Mouse (Mus musculus): Measurements from ENCODE around the gene Spen.

The Spen gene

DNA sequence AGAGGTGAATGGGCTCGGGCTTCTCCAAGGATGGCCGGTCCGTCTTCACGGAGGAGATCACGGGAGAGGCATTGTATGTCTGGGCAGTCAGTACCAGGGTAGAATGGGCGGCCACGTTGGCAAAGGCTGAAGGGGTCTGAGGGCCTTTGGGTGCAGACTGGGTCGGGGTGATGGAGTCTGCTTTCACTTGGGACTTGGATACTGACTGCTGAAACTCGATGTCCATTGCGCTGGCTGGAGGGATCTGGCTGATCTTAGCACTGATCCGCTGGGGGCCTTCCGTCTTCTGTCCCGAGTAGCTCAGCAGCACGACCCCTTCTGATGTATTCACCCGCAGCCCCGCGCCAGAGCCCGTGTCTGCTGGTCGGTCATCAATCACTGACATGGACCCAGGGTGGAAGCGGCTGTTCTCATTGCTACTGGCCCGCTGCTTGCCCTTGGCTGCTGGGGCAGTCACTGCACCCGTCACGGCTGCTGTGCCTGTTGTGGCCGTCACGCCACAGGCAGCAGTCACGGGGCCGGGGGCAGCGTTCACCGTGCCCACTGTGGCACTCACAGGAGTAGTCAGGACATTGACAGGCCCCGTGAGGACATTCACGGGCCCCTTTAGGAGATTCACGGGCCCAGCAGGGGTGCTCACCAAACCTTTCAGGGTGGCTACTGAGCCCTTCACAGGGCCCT lies 65.6 kb downstream of the Spen start:
- DNase-seq (ENCODE audit: low spot score) = no peak

DNA sequence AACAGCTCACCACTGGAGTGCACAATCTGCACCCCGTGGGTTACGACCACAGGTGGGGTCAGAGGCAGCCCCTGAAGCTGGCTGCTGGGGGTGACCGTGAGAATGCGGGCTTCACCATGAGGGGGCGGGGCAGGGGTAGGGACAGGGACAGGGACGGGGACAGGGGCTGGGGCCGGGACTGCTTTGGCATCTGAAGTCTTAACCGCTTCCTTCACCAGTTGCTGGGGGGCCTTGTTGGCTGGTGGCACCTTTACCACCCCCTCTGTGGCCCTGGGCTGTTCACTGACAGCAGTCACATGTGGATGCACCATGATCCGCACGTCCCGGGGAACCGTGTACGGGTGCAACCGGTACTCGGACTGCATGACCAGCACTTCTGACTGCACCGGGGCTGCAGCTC lies 66.9 kb downstream of the Spen start:
- no peak for DNase-seq (ENCODE audit: low spot score)

- DNase-seq (ENCODE audit: low spot score) = no peak
Measured at GRCm38 (mm10) chr4:141469343-141469742, 69.1 kb downstream of the Spen start.

DNA sequence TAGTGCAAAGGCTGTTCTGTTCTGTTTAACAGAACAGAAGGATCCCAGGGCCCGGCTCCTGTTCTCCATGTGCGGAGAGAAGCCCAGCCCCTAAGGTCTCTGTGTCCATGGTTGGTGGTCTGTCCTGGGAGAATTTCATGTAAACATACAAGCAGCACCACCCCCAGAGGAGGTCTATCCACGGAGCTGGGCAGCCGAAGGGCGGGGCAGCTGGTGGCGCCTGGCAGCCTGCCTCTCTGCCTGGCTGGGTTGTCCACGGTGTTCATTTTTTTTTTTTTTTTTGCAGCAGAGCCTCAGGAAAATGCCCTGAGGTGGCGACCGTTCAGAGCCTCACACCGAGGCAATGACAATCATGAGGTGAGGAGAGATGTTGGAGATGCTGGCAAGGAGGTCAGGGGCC lies 69.8 kb downstream of the Spen start:
- no peak for DNase-seq (ENCODE audit: low spot score)

GRCm38 (mm10) chr4:141467581-141467927 lies 70.8 kb downstream of the Spen start:
- DNase-seq (ENCODE audit: low spot score) = no peak

DNA sequence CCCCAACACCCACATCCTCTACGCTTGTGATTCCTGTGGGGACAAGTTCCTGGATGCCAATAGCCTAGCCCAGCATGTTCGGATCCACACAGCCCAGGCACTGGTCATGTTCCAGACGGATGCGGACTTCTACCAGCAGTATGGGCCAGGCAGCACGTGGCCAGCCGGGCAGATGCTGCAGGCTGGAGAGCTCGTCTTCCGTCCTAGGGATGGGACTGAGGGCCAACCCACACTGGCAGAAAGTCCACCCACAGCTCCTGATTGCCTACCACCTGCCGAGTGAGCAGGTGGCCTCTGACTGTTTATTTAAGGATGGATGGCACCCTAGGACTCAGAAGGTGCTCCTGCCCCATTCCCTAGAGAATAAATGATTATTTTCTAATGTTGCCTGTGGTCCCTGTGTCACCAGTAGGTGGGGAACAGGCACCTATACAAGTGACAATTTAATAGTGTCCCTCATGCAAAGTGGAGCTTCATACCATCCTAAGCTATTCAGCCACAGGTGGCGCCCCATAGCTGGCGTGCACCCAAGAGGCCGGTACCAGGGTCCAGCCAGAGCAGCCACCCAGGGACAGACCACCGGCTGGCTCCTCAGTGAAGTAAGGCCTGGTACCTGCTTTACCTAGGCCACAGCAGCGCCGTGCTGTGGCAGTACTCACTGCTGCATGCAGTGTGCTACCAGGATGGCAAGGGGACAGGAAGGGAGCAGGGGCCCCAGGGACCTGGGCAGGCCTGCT lies 71.4 kb downstream of the Spen start:
- no peak for DNase-seq (ENCODE audit: low spot score)

GRCm38 (mm10) chr4:141466289-141466795 lies 72.1 kb downstream of the Spen start:
- no peak for DNase-seq (ENCODE audit: low spot score)

DNA sequence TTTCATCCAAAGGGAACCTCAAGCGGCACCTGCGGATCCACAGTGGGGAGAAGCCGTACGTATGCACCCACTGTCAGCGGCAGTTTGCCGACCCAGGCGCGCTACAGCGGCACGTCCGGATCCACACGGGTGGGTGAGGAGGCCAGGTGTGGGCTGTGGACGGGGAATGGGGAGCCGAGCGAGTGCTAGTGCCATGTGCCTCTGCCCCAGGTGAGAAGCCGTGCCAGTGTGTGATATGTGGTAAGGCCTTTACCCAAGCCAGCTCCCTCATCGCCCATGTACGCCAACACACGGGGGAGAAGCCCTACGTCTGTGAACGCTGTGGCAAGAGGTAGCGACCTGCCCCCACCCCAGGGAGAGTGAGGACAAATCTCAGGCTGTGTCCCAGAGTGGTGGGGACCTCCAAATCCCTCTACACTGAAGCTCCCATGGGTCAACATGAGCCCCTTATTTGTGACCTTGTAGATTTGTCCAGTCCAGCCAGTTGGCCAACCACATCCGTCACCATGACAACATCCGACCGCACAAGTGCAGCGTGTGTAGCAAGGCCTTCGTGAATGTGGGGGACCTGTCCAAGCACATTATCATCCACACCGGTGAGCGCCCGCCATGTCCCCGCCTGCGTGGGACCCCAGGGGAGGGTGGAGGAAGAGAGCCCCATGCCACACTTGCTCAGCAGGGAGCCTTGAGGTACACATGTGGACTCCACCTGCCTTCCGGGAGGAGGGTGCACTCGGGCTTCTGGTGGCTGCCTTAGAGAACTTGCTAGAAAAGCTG lies 72.7 kb downstream of the Spen start:
- peak; percentile 66 for DNase-seq (ENCODE audit: low spot score)

DNA sequence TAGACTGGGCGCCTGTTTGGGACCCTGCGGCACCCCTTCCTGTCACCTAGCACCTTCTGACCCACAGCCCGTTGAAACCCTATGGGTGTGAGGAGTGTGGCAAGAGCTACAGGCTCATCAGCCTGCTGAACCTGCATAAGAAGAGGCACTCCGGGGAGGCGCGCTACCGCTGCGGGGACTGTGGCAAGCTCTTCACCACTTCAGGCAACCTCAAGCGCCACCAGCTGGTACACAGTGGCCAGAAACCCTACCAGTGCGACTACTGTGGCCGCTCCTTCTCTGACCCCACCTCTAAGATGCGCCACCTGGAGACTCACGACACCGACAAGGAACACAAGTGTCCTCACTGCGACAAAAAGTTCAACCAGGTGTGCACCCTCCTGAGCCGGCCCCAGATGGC lies 73.7 kb downstream of the Spen start:
- no peak for DNase-seq (ENCODE audit: low spot score)

DNA sequence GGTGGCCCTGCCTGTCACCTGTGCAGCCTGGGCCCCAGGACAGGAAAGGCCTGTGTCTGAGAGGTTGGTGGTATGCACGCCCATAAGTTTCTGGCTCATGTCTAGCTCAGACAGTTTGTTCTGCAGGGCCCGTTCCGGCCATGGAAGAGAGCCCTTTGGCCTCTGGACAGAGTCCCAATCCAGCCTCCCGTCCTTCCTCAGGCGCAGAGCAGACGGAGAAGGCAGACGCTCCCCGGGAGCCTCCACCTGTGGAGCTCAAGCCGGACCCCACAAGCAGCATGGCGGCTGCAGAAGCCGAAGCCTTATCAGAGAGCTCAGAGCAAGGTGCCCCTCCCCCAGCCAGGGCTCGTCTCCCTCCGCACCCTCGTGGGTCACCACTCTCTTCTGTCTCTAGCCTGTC lies 74.9 kb downstream of the Spen start:
- DNase-seq (ENCODE audit: low spot score) = no peak

DNA sequence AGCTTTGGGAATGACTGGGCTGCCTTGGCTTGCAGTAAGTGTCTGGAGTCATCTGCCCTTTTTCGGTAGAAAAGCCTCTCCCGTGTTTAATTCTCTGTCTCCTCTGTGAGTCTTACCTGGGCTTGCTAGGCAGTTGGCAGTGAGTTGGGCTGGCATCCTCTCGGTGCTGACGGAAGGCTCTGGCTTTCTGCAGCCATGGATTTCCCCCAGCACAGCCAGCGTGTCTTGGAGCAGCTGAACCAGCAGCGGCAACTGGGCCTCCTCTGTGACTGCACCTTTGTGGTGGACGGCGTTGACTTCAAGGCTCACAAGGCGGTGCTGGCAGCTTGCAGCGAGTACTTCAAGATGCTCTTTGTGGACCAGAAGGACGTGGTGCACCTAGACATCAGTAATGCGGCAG lies 76.8 kb downstream of the Spen start:
- DNase-seq (ENCODE audit: low spot score) = no peak

DNA sequence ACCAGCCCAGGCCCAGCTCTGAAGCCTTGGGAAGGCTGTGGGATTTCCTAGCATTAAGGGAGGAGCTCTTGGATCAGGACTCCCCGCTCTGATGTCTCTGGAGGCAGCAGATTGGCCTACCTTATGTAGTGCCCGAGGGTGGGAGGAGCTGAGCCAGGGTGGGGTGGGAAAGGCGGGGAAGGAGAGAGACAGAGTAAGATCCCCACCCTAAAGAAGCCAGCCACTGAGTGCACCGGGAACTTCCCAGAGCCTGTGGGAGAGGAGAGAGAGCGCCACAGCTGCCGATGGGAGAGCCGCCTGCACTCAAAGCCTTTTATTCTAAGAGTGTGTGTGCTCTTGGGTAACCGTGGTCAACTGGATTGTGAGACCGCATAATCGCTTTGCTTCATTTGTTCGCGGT lies 77.3 kb downstream of the Spen start:
- DNase-seq (ENCODE audit: low spot score) = no peak

- no peak for DNase-seq (ENCODE audit: low spot score)
Measured at GRCm38 (mm10) chr4:141460481-141460880, 77.9 kb downstream of the Spen start.

- DNase-seq (ENCODE audit: low spot score) = no peak
Measured at GRCm38 (mm10) chr4:141459766-141460165, 78.6 kb downstream of the Spen start.

DNA sequence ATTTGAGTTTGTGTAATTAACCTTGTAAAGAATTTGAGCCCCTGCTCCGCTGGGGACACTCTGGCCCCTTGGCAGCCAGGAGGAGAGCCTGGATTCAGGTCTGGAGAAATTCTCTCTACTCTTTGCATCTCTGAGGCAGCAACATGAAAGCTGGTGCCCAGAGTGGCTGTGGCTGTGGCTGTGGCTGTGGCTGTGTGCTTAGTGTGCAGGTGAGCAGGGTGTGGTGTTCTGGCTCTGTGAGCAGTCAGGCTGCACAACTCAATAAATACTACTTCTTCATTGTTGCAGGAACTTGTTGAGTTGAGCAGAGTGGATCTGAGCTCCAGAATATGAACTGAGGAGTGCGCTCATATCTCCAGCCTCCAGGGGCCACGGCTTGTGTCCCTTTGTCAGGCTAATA lies 79.5 kb downstream of the Spen start:
- DNase-seq (ENCODE audit: low spot score) = peak; percentile 45

GRCm38 (mm10) chr4:141458236-141458635 lies 80.2 kb downstream of the Spen start:
- DNase-seq (ENCODE audit: low spot score) = peak; percentile 45

- no peak for DNase-seq (ENCODE audit: low spot score)
Measured at GRCm38 (mm10) chr4:141456193-141456938, 82.0 kb downstream of the Spen start.

DNA sequence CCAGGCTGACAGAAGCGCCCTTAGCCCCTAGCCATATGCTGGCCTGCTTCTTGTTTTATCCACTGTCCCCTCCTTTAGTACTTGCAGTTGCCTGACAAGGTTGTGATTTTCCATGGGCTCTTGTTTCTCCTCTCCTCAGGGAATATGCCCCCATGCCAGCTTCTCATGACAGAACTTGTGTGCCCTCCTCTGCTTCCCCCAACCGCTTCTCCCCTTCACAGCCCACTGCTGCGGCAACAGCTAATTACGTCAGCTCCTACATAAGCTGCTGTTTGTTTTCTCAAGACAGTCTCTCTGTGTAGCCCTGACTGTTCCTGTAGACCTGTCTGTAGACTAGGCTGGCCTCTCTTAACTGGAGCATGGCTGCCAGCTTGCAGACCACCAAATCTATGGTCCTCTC lies 82.9 kb downstream of the Spen start:
- no peak for DNase-seq (ENCODE audit: low spot score)

- no peak for DNase-seq (ENCODE audit: low spot score)
Measured at GRCm38 (mm10) chr4:141454581-141455350, 83.6 kb downstream of the Spen start.

DNA sequence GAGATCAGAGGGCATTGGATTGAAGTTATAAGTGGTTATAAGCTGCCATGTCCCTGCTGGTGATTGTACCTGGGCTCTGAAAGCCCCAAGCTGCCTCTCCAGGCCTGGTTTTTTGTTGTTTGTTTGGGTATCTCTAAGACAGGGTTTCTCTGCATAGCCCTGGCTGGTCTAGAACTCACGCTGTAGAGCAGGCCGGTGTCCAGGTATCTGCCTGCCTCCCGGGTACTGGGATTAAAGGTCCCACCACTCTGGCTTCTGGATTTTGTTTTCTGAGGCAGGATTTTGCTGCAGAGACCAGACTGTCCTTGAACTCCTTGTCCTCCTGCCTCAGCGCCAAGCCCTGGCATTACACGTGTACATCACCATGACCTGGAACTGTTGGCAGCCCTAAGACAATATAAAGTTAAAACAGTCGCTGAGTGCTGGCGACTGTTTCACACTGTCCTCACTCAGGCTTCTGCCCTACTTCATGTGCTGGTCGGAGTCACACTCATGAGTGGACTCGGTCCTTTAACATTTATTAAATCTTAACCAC lies 86.4 kb downstream of the Spen start:
- no peak for DNase-seq (ENCODE audit: low spot score)

DNA sequence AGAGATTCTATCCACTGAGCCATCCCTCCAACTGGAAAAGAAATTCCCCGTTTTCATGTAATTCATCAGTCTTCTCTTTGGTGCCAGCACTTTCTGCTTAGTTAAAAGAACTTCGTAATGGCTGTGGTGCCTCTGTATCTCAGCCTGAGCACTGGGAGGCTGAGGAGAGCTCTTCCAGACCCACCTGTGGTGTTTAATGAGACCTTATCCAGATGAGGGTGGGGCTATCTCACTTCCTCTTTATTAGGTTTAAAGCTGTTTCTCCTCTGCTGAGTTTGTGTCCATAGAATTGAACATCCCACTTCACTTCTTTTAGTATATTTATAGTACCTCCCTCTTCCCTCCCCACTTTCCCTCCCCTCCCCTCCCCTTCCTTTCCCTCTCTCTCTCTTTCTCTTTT lies 87.1 kb downstream of the Spen start:
- no peak for DNase-seq (ENCODE audit: low spot score)

Data from retina, embryonic 14.5 days (tissue).